8 mouse cellular contexts compared by ENCODE assay signal in genomic region chr4:141239388-141240125, GRCm38 (mm10). TPM values are rescaled to one million over a fixed set of nuclear protein-coding genes. Genes with fewer than 3 reads are reported as not detected.
A peak's percentile ranks its signal among the peaks of the same experiment; 100 is the strongest.
DNase-seq lines count a peak whose midpoint lies in the region; ATAC-seq and TF ChIP-seq lines count a peak whose summit lies in the region.

Arhgef19 (plus strand) TSS chr4:141239499.

- 1% methylated on average over 30 of the region's 31 CpGs for WGBS in embryonic facial prominence, embryonic 14.5 days
- 4% methylated on average over 31 of the region's 31 CpGs for WGBS in liver, embryonic 11.5 days

- H3K4me1 ChIP-seq in embryonic facial prominence, embryonic 14.5 days (ENCODE audit: control insufficient read depth, insufficient read depth, low read length), result peaks cover 33% of the 10 kb centered on the region
- H3K4me1 ChIP-seq in liver, embryonic 11.5 days (replicated peaks; ENCODE audit: control insufficient read depth, insufficient read depth, low read length), result peaks cover 23% of the 10 kb centered on the region

- peak within 1 kb of the TSS; percentile 56 for H3K9ac ChIP-seq in embryonic facial prominence, embryonic 14.5 days (ENCODE audit: low read depth, low read length)
- peak within 1 kb of the TSS; percentile 52 for H3K9ac ChIP-seq in liver, embryonic 11.5 days (ENCODE audit: low read depth, low read length)

- H3K27me3 ChIP-seq in embryonic facial prominence, embryonic 14.5 days (replicated peaks; ENCODE audit: control insufficient read depth, insufficient read depth, low read length), result peaks cover 37% of the 10 kb centered on the region
- peaks cover 86% of the 10 kb centered on the region for H3K27me3 ChIP-seq in liver, embryonic 11.5 days (replicated peaks; ENCODE audit: control insufficient read depth, insufficient read depth, low read length)
- H3K27me3 ChIP-seq in myocyte (ENCODE audit: control insufficient read depth, insufficient read depth, insufficient read length), result no peaks in the 10 kb centered on the region

- peak; percentile 91 for ATAC-seq in embryonic facial prominence, embryonic 14.5 days (ENCODE audit: low read depth)
- peak; percentile 91 for ATAC-seq in liver, embryonic 11.5 days (replicated peaks; ENCODE audit: low FRiP score)

- no peaks in the 10 kb centered on the region for H3K79me2 ChIP-seq in myocyte (ENCODE audit: control insufficient read depth, insufficient read depth)

- H3K9me3 ChIP-seq in embryonic facial prominence, embryonic 14.5 days (ENCODE audit: control insufficient read depth, low read length), result no peaks in the 10 kb centered on the region
- no peaks in the 10 kb centered on the region for H3K9me3 ChIP-seq in liver, embryonic 11.5 days (ENCODE audit: control insufficient read depth, low read length)

- peak; percentile 78 to 79 for DNase-seq in B cell, adult 2 months
- DNase-seq in adrenal gland, postnatal 14 days, result peak; percentile 98
- peak; percentile 95 for DNase-seq in embryonic facial prominence, embryonic 14.5 days (ENCODE audit: low spot score)
- peak; percentile 89 to 90 for DNase-seq in heart, adult 9 months (ENCODE audit: low spot score in 2 of 2)
- DNase-seq in kidney, adult 8-10 months, result peak; percentile 91 to 92
- peak; percentile 85 for DNase-seq in liver, embryonic 11.5 days (ENCODE audit: low spot score)
- peak; percentile 87 for DNase-seq in testis, postnatal 10 days (ENCODE audit: low spot score)

- no peak within 1 kb of the TSS for H3K27ac ChIP-seq in embryonic facial prominence, embryonic 14.5 days (replicated peaks; ENCODE audit: low read depth, low read length)
- H3K27ac ChIP-seq in liver, embryonic 11.5 days (ENCODE audit: low read depth, low read length), result no peak within 1 kb of the TSS

- peak within 1 kb of the TSS; percentile 74 for H3K4me2 ChIP-seq in embryonic facial prominence, embryonic 14.5 days (ENCODE audit: low read depth, low read length)
- H3K4me2 ChIP-seq in liver, embryonic 11.5 days, result peak within 1 kb of the TSS; percentile 69
- peak within 1 kb of the TSS; percentile 89 for H3K4me2 ChIP-seq in myocyte (ENCODE audit: low read depth)

- H3ac ChIP-seq in myocyte (ENCODE audit: control insufficient read depth, insufficient read length), result peak within 1 kb of the TSS; percentile 11

- peak within 1 kb of the TSS; percentile 44 for H3K4me3 ChIP-seq in embryonic facial prominence, embryonic 14.5 days (ENCODE audit: low read depth, low read length)
- H3K4me3 ChIP-seq in liver, embryonic 11.5 days (ENCODE audit: low read depth, low read length), result peak within 1 kb of the TSS; percentile 40
- peak within 1 kb of the TSS; percentile 19 for H3K4me3 ChIP-seq in myocyte

- H3K36me3 ChIP-seq in embryonic facial prominence, embryonic 14.5 days (ENCODE audit: control insufficient read depth, insufficient read depth, low read length), result no peaks in the 10 kb centered on the region
- H3K36me3 ChIP-seq in liver, embryonic 11.5 days (ENCODE audit: control insufficient read depth, insufficient read depth, low read length), result no peaks in the 10 kb centered on the region
- no peaks in the 10 kb centered on the region for H3K36me3 ChIP-seq in myocyte (ENCODE audit: control insufficient read depth, insufficient read depth)

- peak; percentile 89 for TF ChIP-seq POLR2A in myocyte (IDR thresholded peaks at IDR 0.05; ENCODE audit: insufficient read length, low read depth)

TF ChIP-seq in myocyte, 11 proteins besides CTCF, POLR2A, EP300 and RAD21:
- TF ChIP-seq REST (IDR thresholded peaks at IDR 0.05; ENCODE audit: insufficient read depth, insufficient read length), result no peak
- no peak for TF ChIP-seq E2F4 (IDR thresholded peaks at IDR 0.05; ENCODE audit: insufficient read depth)
- peak; percentile 79 for TF ChIP-seq POLR2AphosphoS2 (IDR thresholded peaks at IDR 0.05; ENCODE audit: insufficient read length, low read depth)
- no peak for TF ChIP-seq TCF12 (IDR thresholded peaks at IDR 0.05; ENCODE audit: insufficient read depth, poor library complexity, severe bottlenecking)
- TF ChIP-seq USF1 (IDR thresholded peaks at IDR 0.05; ENCODE audit: low read depth), result no peak
- TF ChIP-seq CEBPB (IDR thresholded peaks at IDR 0.05; ENCODE audit: insufficient read depth, poor library complexity, severe bottlenecking), result no peak
- TF ChIP-seq SRF (IDR thresholded peaks at IDR 0.05; ENCODE audit: control insufficient read depth, insufficient read length, low read depth), result no peak
- peak; percentile 80 to 86 (median 81) for TF ChIP-seq MYOD1 (IDR thresholded peaks at IDR 0.05; ENCODE audit: control insufficient read depth in 1 of 3, insufficient read length in 2 of 3, low read depth in 2 of 3)
- peak; percentile 27 to 66 (median 56) for TF ChIP-seq MYOG (IDR thresholded peaks at IDR 0.05; ENCODE audit: control insufficient read depth in 1 of 3, insufficient read depth in 1 of 3, insufficient read length in 2 of 3, low read depth in 2 of 3)
- TF ChIP-seq TCF3 (IDR thresholded peaks at IDR 0.05; ENCODE audit: insufficient read length, low read depth), result no peak
- no peak for TF ChIP-seq MAX (IDR thresholded peaks at IDR 0.05; ENCODE audit: low read depth)

RNA-seq across cellular contexts. Expression of gene Arhgef19, which starts in this region (rescaled TPM):
- total RNA-seq in adrenal gland, postnatal 14 days (2021), result 35.9 and 36.8 TPM in 2 replicates
- 17.4 and 17.7 TPM in 2 replicates for polyA plus RNA-seq in embryonic facial prominence, embryonic 14.5 days (2014; fragmentation: Nextera tagmentation; extraction: Ambion mirVana)
- polyA plus RNA-seq in liver, embryonic 11.5 days (2014; fragmentation: Nextera tagmentation; extraction: Ambion mirVana), result 2.3 and 2.5 TPM in 2 replicates
- 28.6 TPM for polyA plus RNA-seq in myocyte (2012; fragmentation: generic; extraction: Trizol)
